Mouse (Mus musculus): ENCODE results near the gene Wdr66.

Gene Wdr66

GRCm38 (mm10) chr5:123313851-123314380 is 62.0 kb downstream of the Wdr66 start:
- in situ Hi-C loops (cut with MboI, MseI): no loop called here

- in situ Hi-C loops (cut with MboI, MseI): no loop called here
These were observed 63.4 kb downstream of the Wdr66 start for GRCm38 (mm10) chr5:123315219-123315866.

GRCm38 (mm10) chr5:123317992-123318391 is 66.1 kb downstream of the Wdr66 start:
- in situ Hi-C loops (cut with MboI, MseI): no loop called here

- in situ Hi-C loops (cut with MboI, MseI): no loop called here
These were observed 68.2 kb downstream of the Wdr66 start for GRCm38 (mm10) chr5:123320136-123320535.

GRCm38 (mm10) chr5:123324242-123324641 is 72.3 kb downstream of the Wdr66 start:
- in situ Hi-C loops (cut with MboI, MseI): no loop called here

GRCm38 (mm10) chr5:123326006-123326750 is 74.3 kb downstream of the Wdr66 start:
- in situ Hi-C loops (cut with MboI, MseI): no loop called here

GRCm38 (mm10) chr5:123326751-123327148 is 74.8 kb downstream of the Wdr66 start:
- in situ Hi-C loops (cut with MboI, MseI): no loop called here

GRCm38 (mm10) chr5:123327686-123328085 is 75.8 kb downstream of the Wdr66 start:
- in situ Hi-C loops (cut with MboI, MseI): no loop called here

- in situ Hi-C loops (cut with MboI, MseI): no loop called here
These were observed 81.7 kb downstream of the Wdr66 start for GRCm38 (mm10) chr5:123333566-123333965.

GRCm38 (mm10) chr5:123336205-123336961 is 84.5 kb downstream of the Wdr66 start:
- in situ Hi-C loops (cut with MboI, MseI): no loop called here

- in situ Hi-C loops (cut with MboI, MseI): no loop called here
These were observed 86.6 kb downstream of the Wdr66 start for GRCm38 (mm10) chr5:123338463-123338862.

GRCm38 (mm10) chr5:123343707-123344627 is 92.1 kb downstream of the Wdr66 start, which contains the start of gene Bcl7a:
Gene Bcl7a, plus strand, starts transcription at chr5:123343834.
- in situ Hi-C loops (cut with MboI, MseI): no loop called here

GRCm38 (mm10) chr5:123344628-123344962 is 92.7 kb downstream of the Wdr66 start:
- in situ Hi-C loops (cut with MboI, MseI): no loop called here

- in situ Hi-C loops (cut with MboI, MseI): no loop called here
These were observed 93.3 kb downstream of the Wdr66 start for GRCm38 (mm10) chr5:123344963-123345852.

- in situ Hi-C loops (cut with MboI, MseI): no loop called here
These were observed 94.2 kb downstream of the Wdr66 start for GRCm38 (mm10) chr5:123345853-123346654.

- in situ Hi-C loops (cut with MboI, MseI): no loop called here
These were observed 94.9 kb downstream of the Wdr66 start for GRCm38 (mm10) chr5:123346701-123347270.

- in situ Hi-C loops (cut with MboI, MseI): no loop called here
These were observed 96.1 kb downstream of the Wdr66 start for GRCm38 (mm10) chr5:123347985-123348384.

- in situ Hi-C loops (cut with MboI, MseI): no loop called here
These were observed 98.5 kb downstream of the Wdr66 start for GRCm38 (mm10) chr5:123350386-123350785.

GRCm38 (mm10) chr5:123355918-123356317 is 104.0 kb downstream of the Wdr66 start:
- in situ Hi-C loops (cut with MboI, MseI): no loop called here
